ENCODE assay signal across 8 mouse cellular contexts in genomic region chr12:85455065-85456058, GRCm38 (mm10). TPM values are rescaled to one million over a fixed set of nuclear protein-coding genes. Genes with fewer than 3 reads are reported as not detected.
A peak's percentile ranks its signal among the peaks of the same experiment; 100 is the strongest.
DNase-seq lines count a peak whose midpoint lies in the region; ATAC-seq lines count a peak whose summit lies in the region.

No protein-coding gene starts in this region.

- H3K36me3 ChIP-seq in hindbrain, embryonic 13.5 days: no peaks in the 10 kb centered on the region

- H3K9ac ChIP-seq in hindbrain, embryonic 13.5 days: peak overlapping the region; percentile 73

- WGBS in hindbrain, embryonic 13.5 days: 1% methylated on average over 44 of the region's 44 CpGs

- peak; percentile 100 for DNase-seq in Muller cell, postnatal 12 days (ENCODE audit: inconsistent ontology term)
- peak; percentile 94 for DNase-seq in cerebellum, adult 9-11 months
- DNase-seq in frontal cortex, postnatal 10 days (ENCODE audit: low spot score in 2 of 2): peak; percentile 96 to 98
- DNase-seq in layer of hippocampus, postnatal 25 days (ENCODE audit: extremely low spot score in 1 of 2, low spot score in 1 of 2): peak; percentile 85 to 92
- peak; percentile 99 for DNase-seq in lung, postnatal 25 days (ENCODE audit: low spot score)
- DNase-seq in retina, embryonic 14.5 days (ENCODE audit: low spot score): peak; percentile 99
- peak; percentile 99 for DNase-seq in thymus, postnatal 4 days

- H3K4me2 ChIP-seq in hindbrain, embryonic 13.5 days: peak overlapping the region; percentile 70

- no peaks in the 10 kb centered on the region for H3K27me3 ChIP-seq in hindbrain, embryonic 13.5 days

- ATAC-seq in hindbrain, embryonic 13.5 days (ENCODE audit: low FRiP score): peak; percentile 99

- H3K9me3 ChIP-seq in hindbrain, embryonic 13.5 days: no peaks in the 10 kb centered on the region

- H3K27ac ChIP-seq in hindbrain, embryonic 13.5 days: peak overlapping the region; percentile 94

- peak overlapping the region; percentile 48 for H3K4me3 ChIP-seq in hindbrain, embryonic 13.5 days

- H3K4me1 ChIP-seq in hindbrain, embryonic 13.5 days (replicated peaks): peaks cover 23% of the 10 kb centered on the region

RNA-seq across cellular contexts. Expression of gene Fos, which starts 18.3 kb away (rescaled TPM):
- 1.9 and 2.5 TPM in 2 replicates for polyA plus RNA-seq in hindbrain, embryonic 13.5 days (2015; fragmentation: Nextera tagmentation; extraction: Ambion mirVana)
- total RNA-seq in layer of hippocampus, postnatal 25 days (2021): 10 to 100 TPM; 10.7 to 13.9 TPM

Comparison
In these comparisons a context has a peak if more than half of its experiments do, and no peak if none do; other contexts are left out.
1. Peak in every context shown above with its lines: DNase-seq, ATAC-seq, H3K4me3 ChIP-seq and H3K27ac ChIP-seq.